Mouse (Mus musculus): ENCODE measurements around the gene Nsf. TPM values are rescaled to one million over a fixed set of nuclear protein-coding genes. Genes with fewer than 3 reads are reported as not detected.

The Nsf gene
- polyA plus RNA-seq, 1 experiment from 2014 or later, result 54.6 TPM

DNA sequence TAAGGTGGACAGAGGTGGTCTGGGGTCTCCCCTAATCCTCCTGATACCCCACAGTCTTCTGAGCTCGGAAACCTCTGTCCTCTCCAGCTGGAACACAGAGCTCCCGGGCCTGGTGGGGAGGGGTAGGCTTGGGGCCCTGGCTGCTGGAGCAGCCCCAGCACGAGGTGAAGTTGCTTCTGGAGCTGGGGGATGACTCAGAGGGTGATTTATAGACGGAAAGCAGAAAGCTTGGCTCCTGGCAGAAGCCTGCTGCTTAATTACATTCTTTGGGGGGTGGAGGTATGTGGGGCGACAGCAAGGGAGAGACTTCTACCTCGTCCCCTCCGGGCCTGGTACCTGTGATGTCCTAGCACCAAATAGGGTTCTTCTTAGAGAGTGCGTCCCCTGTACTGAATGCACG lies 173.7 kb downstream of the Nsf start:
- H3K9ac ChIP-seq, result no peak overlapping the region
- peaks cover 48% of the 10 kb centered on the region for H3K27me3 ChIP-seq
- ATAC-seq (replicated peaks; ENCODE audit: low FRiP score), result peak; percentile 40; the same call in 1 of the 2 replicates
- 21% methylated on average over 9 of the region's 9 CpGs for WGBS
- no peak overlapping the region for H3K4me2 ChIP-seq
- H3K4me3 ChIP-seq (replicated peaks), result no peak overlapping the region
- no peaks in the 10 kb centered on the region for H3K36me3 ChIP-seq
- H3K4me1 ChIP-seq, result peaks cover 9% of the 10 kb centered on the region
- no peak overlapping the region for H3K27ac ChIP-seq
- H3K9me3 ChIP-seq (replicated peaks), result no peaks in the 10 kb centered on the region

DNA sequence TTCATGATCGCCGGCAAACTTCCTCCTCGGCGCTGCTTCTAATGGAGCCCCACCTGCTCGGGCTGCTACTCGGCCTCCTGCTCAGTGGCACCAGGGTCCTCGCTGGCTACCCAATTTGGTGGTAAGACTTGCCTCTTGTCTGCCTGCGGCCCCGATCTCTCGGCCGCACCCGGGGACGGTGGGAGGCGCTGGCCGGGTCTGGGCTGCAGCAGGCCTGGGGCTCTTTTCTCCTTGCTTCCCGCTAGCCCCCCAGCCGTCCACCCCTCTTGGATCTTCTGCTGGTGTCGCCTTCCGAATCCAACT lies 179.7 kb downstream of the Nsf start:
- WGBS, result 2% methylated on average over 19 of the region's 19 CpGs
- no peaks in the 10 kb centered on the region for H3K36me3 ChIP-seq
- peak overlapping the region; percentile 29 for H3K4me3 ChIP-seq (replicated peaks)
- H3K27ac ChIP-seq, result no peak overlapping the region
- no peaks in the 10 kb centered on the region for H3K9me3 ChIP-seq (replicated peaks)
- H3K27me3 ChIP-seq, result peaks cover 98% of the 10 kb centered on the region
- H3K4me1 ChIP-seq, result peaks cover 39% of the 10 kb centered on the region
- peak overlapping the region; percentile 53 for H3K4me2 ChIP-seq
- no peak for ATAC-seq (replicated peaks; ENCODE audit: low FRiP score)
- no peak overlapping the region for H3K9ac ChIP-seq

DNA sequence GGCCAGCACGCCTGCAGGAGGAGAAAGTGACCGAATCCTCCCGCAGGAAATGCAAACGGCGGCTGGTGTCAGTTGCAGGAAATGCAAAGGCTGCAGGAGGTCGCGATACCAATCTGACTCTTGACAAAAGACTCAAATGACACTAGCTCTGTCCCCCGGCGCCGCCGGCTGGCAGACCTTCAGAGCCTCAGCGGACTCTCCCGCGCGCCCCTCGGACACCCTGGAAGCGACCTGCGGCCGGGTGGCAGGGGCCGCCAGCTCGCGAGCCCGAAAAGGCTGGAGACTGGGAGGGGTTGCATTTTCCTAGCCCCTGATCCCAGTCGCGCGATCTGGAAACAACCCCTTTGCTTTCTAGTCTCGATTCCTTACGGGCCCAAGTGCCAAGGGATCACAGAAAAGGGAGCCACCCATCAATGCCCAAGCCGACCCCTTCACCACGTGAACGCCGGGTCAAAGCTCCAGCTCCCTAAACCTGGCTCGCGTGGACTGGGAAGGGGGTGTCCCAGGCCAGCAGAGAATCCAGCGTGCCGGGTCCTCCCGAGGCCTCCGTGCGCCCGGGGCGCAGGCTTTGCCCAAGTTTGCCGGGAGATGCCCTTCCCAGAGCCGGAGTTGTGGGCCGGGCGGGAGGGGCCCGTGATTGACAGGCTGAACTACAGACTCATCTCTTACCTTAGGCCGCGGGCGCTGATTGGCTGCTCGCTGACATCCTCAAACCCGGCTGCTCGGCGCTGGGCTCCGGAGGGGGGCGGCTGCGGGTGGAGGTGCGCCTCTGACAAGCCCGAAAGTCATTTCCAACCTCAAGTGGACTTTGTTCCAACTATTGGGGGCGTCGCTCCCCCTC lies 180.2 kb downstream of the Nsf start, which contains the start of gene Wnt3:
TSS of gene Wnt3 (plus strand) at position 764 of the 841 bp plus-strand sequence.
- peaks cover 98% of the 10 kb centered on the region for H3K27me3 ChIP-seq
- peak within 1 kb of the TSS; percentile 29 for H3K4me3 ChIP-seq (replicated peaks)
- no peaks in the 10 kb centered on the region for H3K36me3 ChIP-seq
- no peaks in the 10 kb centered on the region for H3K9me3 ChIP-seq (replicated peaks)
- H3K9ac ChIP-seq, result no peak within 1 kb of the TSS
- no peak for ATAC-seq (replicated peaks; ENCODE audit: low FRiP score)
- 0% methylated on average over 60 of the region's 60 CpGs for WGBS
- no peak within 1 kb of the TSS for H3K27ac ChIP-seq
- H3K4me2 ChIP-seq, result peak within 1 kb of the TSS; percentile 53
- H3K4me1 ChIP-seq, result peaks cover 39% of the 10 kb centered on the region

DNA sequence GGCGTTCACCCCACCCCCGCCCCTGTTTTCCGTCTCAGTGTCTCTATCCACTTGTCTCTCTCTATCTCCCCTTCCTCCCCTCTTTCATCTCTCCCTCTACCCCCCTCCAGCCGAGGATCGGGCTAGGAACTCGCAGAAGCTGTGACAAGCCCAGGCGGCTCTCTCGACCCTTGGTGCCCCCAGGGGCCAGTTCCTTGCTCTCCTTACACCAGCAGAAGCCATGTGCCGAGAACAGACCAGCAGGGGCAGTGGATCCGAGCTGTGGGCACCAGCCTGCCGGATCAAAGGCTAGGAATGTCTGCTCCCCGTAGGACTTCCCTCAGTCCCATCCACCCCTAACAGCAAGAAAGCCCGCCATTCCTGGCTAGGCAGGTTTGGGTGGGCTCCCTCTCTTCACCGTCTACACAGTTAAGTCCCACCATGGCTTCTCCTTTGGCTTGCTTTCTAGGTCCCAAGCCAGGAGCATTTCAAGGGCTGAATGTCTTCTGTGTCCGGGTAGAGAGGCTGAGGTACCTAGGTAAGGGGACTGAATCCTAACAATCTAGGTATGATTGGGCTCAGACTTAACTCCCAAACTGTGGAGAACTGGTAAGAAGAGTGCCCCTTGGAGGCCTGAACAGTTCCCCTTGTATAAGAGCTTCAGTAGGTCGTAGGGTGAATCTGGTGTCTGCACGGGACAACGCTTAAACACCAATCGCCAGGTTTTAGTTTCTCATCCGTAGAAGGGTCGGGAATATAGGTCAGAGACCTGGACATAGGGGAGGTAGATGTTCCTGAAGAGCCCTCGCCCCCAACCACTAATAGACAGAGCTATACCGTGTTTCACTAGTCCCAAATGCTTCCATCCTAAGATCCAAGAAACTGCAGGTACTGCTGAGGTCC lies 181.1 kb downstream of the Nsf start:
- peak overlapping the region; percentile 29 for H3K4me3 ChIP-seq (replicated peaks)
- no peak overlapping the region for H3K27ac ChIP-seq
- ATAC-seq (replicated peaks; ENCODE audit: low FRiP score), result no peak
- H3K9me3 ChIP-seq (replicated peaks), result no peaks in the 10 kb centered on the region
- no peaks in the 10 kb centered on the region for H3K36me3 ChIP-seq
- peaks cover 37% of the 10 kb centered on the region for H3K4me1 ChIP-seq
- peak overlapping the region; percentile 53 for H3K4me2 ChIP-seq
- 1% methylated on average over 23 of the region's 23 CpGs for WGBS
- peaks cover 100% of the 10 kb centered on the region for H3K27me3 ChIP-seq
- no peak overlapping the region for H3K9ac ChIP-seq

Other genes starting within 250 kb of the Nsf start
- gene Wnt9b, start 204.2 kb downstream of the Nsf start, polyA plus RNA-seq (2015; fragmentation: Nextera tagmentation; extraction: Ambion mirVana), result 7.2 and 7.7 TPM in 2 replicates
- 0.19 and 0.21 TPM in 2 replicates for gene Wnt3, start 179.9 kb downstream of the Nsf start, polyA plus RNA-seq (2015; fragmentation: Nextera tagmentation; extraction: Ambion mirVana)
- 63.5 and 65.6 TPM in 2 replicates for gene Arf2, start 12.7 kb upstream of the Nsf start, polyA plus RNA-seq (2015; fragmentation: Nextera tagmentation; extraction: Ambion mirVana)
- 0.06 and 0.13 TPM in 2 replicates for gene Crhr1, start 178.8 kb upstream of the Nsf start, polyA plus RNA-seq (2015; fragmentation: Nextera tagmentation; extraction: Ambion mirVana)
- gene Sppl2c, start 232.3 kb upstream of the Nsf start, polyA plus RNA-seq (2015; fragmentation: Nextera tagmentation; extraction: Ambion mirVana), result not detected in 2 replicates